Mouse (Mus musculus): Measurements from ENCODE around the gene Wdr81.
"Not testable (repeated sequence)": the region's sequence is repeated elsewhere in the genome, so short reads cannot be mapped to it uniquely, and the experiment has no call there.

Gene Wdr81

GRCm38 (mm10) chr11:75460844-75461742, 6.6 kb upstream of the Wdr81 start, which contains the start of gene Tlcd2:
Tlcd2 (plus strand) TSS chr11:75461715.
- peak; percentile 99 for DNase-seq (ENCODE audit: low read depth in 2 of 2, low spot score in 2 of 2)

- DNase-seq (ENCODE audit: low read depth in 2 of 2, low spot score in 2 of 2): peak; percentile 49 to 53
These were observed 5.8 kb upstream of the Wdr81 start for GRCm38 (mm10) chr11:75460103-75460843.

- no peak for DNase-seq (ENCODE audit: low read depth in 2 of 2, low spot score in 2 of 2)
These were observed 5.2 kb upstream of the Wdr81 start for GRCm38 (mm10) chr11:75459751-75460102.

- DNase-seq (ENCODE audit: low read depth in 2 of 2, low spot score in 2 of 2): no peak
These were observed 4.7 kb upstream of the Wdr81 start for GRCm38 (mm10) chr11:75459141-75459711.

GRCm38 (mm10) chr11:75458628-75459041, 4.1 kb upstream of the Wdr81 start:
- DNase-seq (ENCODE audit: low read depth in 2 of 2, low spot score in 2 of 2): no peak

- peak in 1 of 2 experiments; percentile 37 for DNase-seq (ENCODE audit: low read depth in 2 of 2, low spot score in 2 of 2)
These were observed 3.7 kb upstream of the Wdr81 start for GRCm38 (mm10) chr11:75458169-75458568.

- no peak for DNase-seq (ENCODE audit: low read depth in 2 of 2, low spot score in 2 of 2)
These were observed 1.9 kb upstream of the Wdr81 start for GRCm38 (mm10) chr11:75456440-75456871.

- not testable (repeated sequence) for DNase-seq (ENCODE audit: low read depth in 2 of 2, low spot score in 2 of 2)
These were observed 1.5 kb upstream of the Wdr81 start for GRCm38 (mm10) chr11:75455971-75456370.

- DNase-seq (ENCODE audit: low read depth in 2 of 2, low spot score in 2 of 2): no peak
These were observed 672 bp upstream of the Wdr81 start for GRCm38 (mm10) chr11:75455041-75455736.

- DNase-seq (ENCODE audit: low read depth in 2 of 2, low spot score in 2 of 2): no peak
These were observed 1.5 kb downstream of the Wdr81 start for GRCm38 (mm10) chr11:75452812-75453557.

- no peak for DNase-seq (ENCODE audit: low read depth in 2 of 2, low spot score in 2 of 2)
These were observed 2.4 kb downstream of the Wdr81 start for GRCm38 (mm10) chr11:75452081-75452480.

GRCm38 (mm10) chr11:75450936-75451335, 3.6 kb downstream of the Wdr81 start:
- DNase-seq (ENCODE audit: low read depth in 2 of 2, low spot score in 2 of 2): no peak

GRCm38 (mm10) chr11:75450304-75450908, 4.1 kb downstream of the Wdr81 start:
- DNase-seq (ENCODE audit: low read depth in 2 of 2, low spot score in 2 of 2): no peak

- no peak for DNase-seq (ENCODE audit: low read depth in 2 of 2, low spot score in 2 of 2)
These were observed 4.8 kb downstream of the Wdr81 start for GRCm38 (mm10) chr11:75449695-75450094.

GRCm38 (mm10) chr11:75448575-75448974, 5.9 kb downstream of the Wdr81 start:
- no peak for DNase-seq (ENCODE audit: low read depth in 2 of 2, low spot score in 2 of 2)

GRCm38 (mm10) chr11:75443711-75444110, 10.8 kb downstream of the Wdr81 start:
- no peak for DNase-seq (ENCODE audit: low read depth in 2 of 2, low spot score in 2 of 2)

- DNase-seq (ENCODE audit: low read depth in 2 of 2, low spot score in 2 of 2): no peak
These were observed 12.9 kb downstream of the Wdr81 start for GRCm38 (mm10) chr11:75441601-75442000.

GRCm38 (mm10) chr11:75441034-75441433, 13.5 kb downstream of the Wdr81 start:
- DNase-seq (ENCODE audit: low read depth in 2 of 2, low spot score in 2 of 2): no peak

GRCm38 (mm10) chr11:75439951-75440350, 14.6 kb downstream of the Wdr81 start:
- DNase-seq (ENCODE audit: low read depth in 2 of 2, low spot score in 2 of 2): no peak

- DNase-seq (ENCODE audit: low read depth in 2 of 2, low spot score in 2 of 2): no peak
These were observed 15.2 kb downstream of the Wdr81 start, which contains the start of gene Serpinf2 for GRCm38 (mm10) chr11:75439363-75439762. Serpinf2 (minus strand) TSS chr11:75439591.
